Mouse (Mus musculus) intestine, embryonic 14.5 days (tissue): ENCODE data around the gene Apoc4. TPM values are rescaled to one million over a fixed set of nuclear protein-coding genes. Genes with fewer than 3 reads are reported as not detected.

Experiments
- ATAC-seq: fragments of 200-750 bp; cut with Nextera tagmentation; replicated peaks from 2 replicates; pipeline ENCODE4 v1.8.0; 2017; ENCODE audit warnings: low read depth, moderate number of reproducible peaks, moderate TSS enrichment, moderate library complexity; ENCODE audit not compliant: low FRiP score, low TSS enrichment
- DNase-seq: peaks from one replicate; pipeline ENCODE4 v3.0.0-alpha.2; 2018; ENCODE audit warnings: low spot score
- H3K27ac ChIP-seq: fragments of 300-500 bp; sonication (generic); 2 replicates; pipeline ENCODE4 v1.5.1; 2014; ENCODE audit warnings: low read depth, mild to moderate bottlenecking, control low read depth
- H3K27me3 ChIP-seq: fragments of 300-500 bp; sonication (generic); replicated peaks from 2 replicates; pipeline ENCODE4 v1.6.1; 2014; ENCODE audit warnings: low read length, control low read depth; ENCODE audit not compliant: control insufficient read depth, insufficient read depth
- H3K36me3 ChIP-seq: fragments of 300-500 bp; sonication (generic); 2 replicates; pipeline ENCODE4 v1.6.1; 2014; ENCODE audit warnings: low read length, control low read depth; ENCODE audit not compliant: control insufficient read depth, insufficient read depth
- H3K4me1 ChIP-seq: fragments of 300-500 bp; sonication (generic); replicated peaks from 2 replicates; pipeline ENCODE4 v1.6.1; 2014; ENCODE audit warnings: low read length, control low read depth, mixed read lengths; ENCODE audit not compliant: control insufficient read depth, insufficient read depth
- H3K4me2 ChIP-seq: fragments of 300-500 bp; sonication (generic); 2 replicates; pipeline ENCODE4 v1.6.1; 2014; ENCODE audit warnings: low read length
- H3K4me3 ChIP-seq: fragments of 300-500 bp; sonication (generic); 2 replicates; pipeline ENCODE4 v1.5.1; 2014; ENCODE audit warnings: low read depth, low read length, control low read depth, mixed read lengths
- H3K9ac ChIP-seq: fragments of 300-500 bp; sonication (generic); 2 replicates; pipeline ENCODE4 v1.6.1; 2014; ENCODE audit warnings: mild to moderate bottlenecking, low read length
- H3K9me3 ChIP-seq: fragments of 300-500 bp; sonication (generic); 2 replicates; pipeline ENCODE4 v1.6.1; 2016; ENCODE audit warnings: low read length, control low read depth; ENCODE audit not compliant: control insufficient read depth
- WGBS: fragments of 180-500 bp; shearing (Covaris S2); extraction: QIAGEN DNeasy Blood & Tissue Kit; methylation state at CpG from one replicate; pipeline ENCODE4 v1.1.7; 2014; 5-methylcytosine and 5-hydroxymethylcytosine counted together
- polyA plus RNA-seq: library from polyadenylated mRNA; unstranded; fragments of >200 nt; fragmentation: Nextera tagmentation; extraction: Ambion mirVana; gene quantifications from 2 replicates; pipeline ENCODE4 v1.2.1, GENCODE M21; 2014

Gene Apoc4
- polyA plus RNA-seq, 1 experiment from 2014 or later: not detected

DNA sequence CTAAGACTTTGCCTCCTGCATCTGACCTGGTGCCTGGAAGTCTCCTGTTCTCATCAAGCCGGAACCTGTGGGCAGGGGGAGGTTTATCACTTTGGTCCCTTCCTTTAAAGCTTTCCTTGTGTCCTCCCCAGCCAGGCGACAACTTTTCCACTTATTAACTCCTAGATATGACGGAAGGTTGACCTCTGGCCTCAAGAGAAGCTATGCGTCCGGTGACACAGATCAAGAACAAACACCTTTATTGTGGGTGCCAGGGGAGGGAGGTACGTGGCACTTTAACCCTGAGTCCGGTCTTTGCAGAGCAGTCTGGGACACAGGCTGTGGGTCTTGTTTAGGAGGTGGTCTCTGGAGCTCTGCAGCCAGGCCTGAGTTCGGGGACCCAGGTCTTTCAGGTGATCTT lies 3.4 kb downstream of the Apoc4 start, which contains the start of gene Apoc2:
Apoc2 (minus strand) TSS at position 70 of the 400 bp plus-strand sequence.
- ATAC-seq (no peak; the same call in 1 of the 2 replicates), DNase-seq (no peak)
- H3K4me2 ChIP-seq: no peak within 1 kb of the TSS
- no peak within 1 kb of the TSS for H3K9ac ChIP-seq
- H3K9me3 ChIP-seq: no peaks in the 10 kb centered on the region
- H3K4me3 ChIP-seq: no peak within 1 kb of the TSS
- no peaks in the 10 kb centered on the region for H3K36me3 ChIP-seq
- WGBS: 64% methylated on average over 8 of the region's 8 CpGs
- H3K4me1 ChIP-seq: no peaks in the 10 kb centered on the region
- H3K27ac ChIP-seq: no peak within 1 kb of the TSS
- H3K27me3 ChIP-seq: no peaks in the 10 kb centered on the region

GRCm38 (mm10) chr7:19676662-19677061 lies 4.6 kb downstream of the Apoc4 start:
- Histone ChIP-seq H3K9ac (no peak overlapping the region), H3K4me2 (no peak overlapping the region), H3K4me3 (no peak overlapping the region), H3K4me1 (no peaks in the 10 kb centered on the region), H3K9me3 (no peaks in the 10 kb centered on the region), H3K27ac (no peak overlapping the region), H3K36me3 (no peaks in the 10 kb centered on the region), H3K27me3 (no peaks in the 10 kb centered on the region)
- no peak for DNase-seq
- WGBS: 56% methylated on average over 1 of the region's 1 CpGs
- ATAC-seq: 0 out of 2 replicates have a peak, but pooled peaks have one; percentile 28

GRCm38 (mm10) chr7:19675824-19676223 lies 5.5 kb downstream of the Apoc4 start:
- Histone ChIP-seq H3K9ac (no peak overlapping the region), H3K4me2 (no peak overlapping the region), H3K27me3 (no peaks in the 10 kb centered on the region), H3K9me3 (no peaks in the 10 kb centered on the region), H3K4me1 (no peaks in the 10 kb centered on the region), H3K27ac (no peak overlapping the region), H3K36me3 (no peaks in the 10 kb centered on the region), H3K4me3 (no peak overlapping the region)
- ATAC-seq: no peak
- no peak for DNase-seq
- WGBS: 83% methylated on average over 10 of the region's 10 CpGs

- H3K36me3 ChIP-seq: no peaks in the 10 kb centered on the region
- no peak overlapping the region for H3K27ac ChIP-seq
- H3K27me3 ChIP-seq: no peaks in the 10 kb centered on the region
- H3K4me2 ChIP-seq: no peak overlapping the region
- 66% methylated on average over 14 of the region's 14 CpGs for WGBS
- no peak overlapping the region for H3K4me3 ChIP-seq
- H3K9me3 ChIP-seq: no peaks in the 10 kb centered on the region
- ATAC-seq (no peak), DNase-seq (no peak)
- H3K9ac ChIP-seq: no peak overlapping the region
- H3K4me1 ChIP-seq: no peaks in the 10 kb centered on the region; the same call in 1 of the 2 replicates
Measured at GRCm38 (mm10) chr7:19673083-19673699, 8.1 kb downstream of the Apoc4 start.

- Histone ChIP-seq H3K4me3 (no peak overlapping the region), H3K27me3 (no peaks in the 10 kb centered on the region), H3K4me2 (no peak overlapping the region), H3K27ac (no peak overlapping the region), H3K36me3 (no peaks in the 10 kb centered on the region), H3K9me3 (no peaks in the 10 kb centered on the region), H3K4me1 (no peaks in the 10 kb centered on the region; the same call in 1 of the 2 replicates), H3K9ac (no peak overlapping the region)
- ATAC-seq: no peak
- WGBS: 72% methylated on average over 10 of the region's 10 CpGs
- DNase-seq: no peak
Measured at GRCm38 (mm10) chr7:19671511-19671910, 9.8 kb downstream of the Apoc4 start.

- Histone ChIP-seq H3K4me3 (no peak overlapping the region), H3K9ac (0 out of 2 replicates have a peak overlapping the region, but pooled peaks have one; percentile 22), H3K27ac (no peak overlapping the region; the same call in 1 of the 2 replicates), H3K27me3 (no peaks in the 10 kb centered on the region), H3K36me3 (no peaks in the 10 kb centered on the region), H3K4me1 (peaks cover 6% of the 10 kb centered on the region), H3K4me2 (peak overlapping the region; percentile 35), H3K9me3 (no peaks in the 10 kb centered on the region)
- 7% methylated on average over 10 of the region's 10 CpGs for WGBS
- ATAC-seq (peak; percentile 69), DNase-seq (peak; percentile 89)
Measured at GRCm38 (mm10) chr7:19668947-19669721, 12.1 kb downstream of the Apoc4 start.

DNA sequence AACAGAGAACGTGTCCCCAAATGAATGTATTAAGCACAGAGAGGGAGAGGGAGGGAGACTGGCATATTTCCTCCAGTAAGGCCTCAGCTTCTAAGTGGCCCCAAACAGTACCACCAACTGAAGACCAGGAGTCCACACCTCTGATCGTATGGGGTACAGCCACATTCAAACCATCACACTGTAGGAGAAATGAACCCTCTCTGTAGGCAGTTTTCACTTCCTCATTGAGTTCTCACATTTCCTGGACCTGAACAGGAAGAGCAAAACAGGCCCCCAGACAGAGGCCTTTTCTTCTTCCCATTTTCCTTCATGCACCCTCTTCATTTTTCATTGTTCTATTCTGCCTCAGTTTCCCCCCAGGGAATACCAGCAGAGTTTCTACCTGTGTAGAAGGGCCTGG lies 13.8 kb downstream of the Apoc4 start:
- DNase-seq: no peak
- Histone ChIP-seq H3K4me2 (no peak overlapping the region), H3K4me1 (peaks cover 13% of the 10 kb centered on the region), H3K9me3 (no peaks in the 10 kb centered on the region), H3K4me3 (no peak overlapping the region), H3K27ac (no peak overlapping the region), H3K36me3 (peaks cover 2% of the 10 kb centered on the region; the same call in 1 of the 2 replicates), H3K27me3 (no peaks in the 10 kb centered on the region), H3K9ac (no peak overlapping the region)
- no peak for ATAC-seq
- WGBS: 87% methylated on average over 2 of the region's 2 CpGs

DNA sequence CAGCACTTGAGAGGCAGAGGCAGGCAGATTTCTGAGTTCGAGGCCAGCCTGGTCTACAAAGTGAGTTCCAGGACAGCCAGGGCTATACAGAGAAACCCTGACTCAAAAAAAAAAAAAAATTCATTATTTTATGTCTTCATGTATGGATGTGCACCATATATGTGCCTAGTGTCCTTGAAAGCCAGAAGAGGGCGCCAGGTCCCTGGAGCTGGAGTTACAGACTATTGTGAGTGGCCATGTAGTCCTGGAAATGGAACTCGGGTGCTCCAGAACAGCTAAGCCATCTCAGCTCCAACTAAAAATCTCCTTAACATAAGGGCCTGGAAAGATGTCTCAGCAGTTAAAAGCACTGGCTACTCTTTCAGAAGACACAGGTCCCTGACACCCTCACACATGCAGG lies 14.5 kb downstream of the Apoc4 start:
- peaks cover 13% of the 10 kb centered on the region for H3K4me1 ChIP-seq
- H3K36me3 ChIP-seq: peaks cover 8% of the 10 kb centered on the region; the same call in 1 of the 2 replicates
- 64% methylated on average over 3 of the region's 3 CpGs for WGBS
- no peak overlapping the region for H3K27ac ChIP-seq
- H3K4me2 ChIP-seq: no peak overlapping the region
- H3K27me3 ChIP-seq: no peaks in the 10 kb centered on the region
- H3K9ac ChIP-seq: no peak overlapping the region
- no peaks in the 10 kb centered on the region for H3K9me3 ChIP-seq
- H3K4me3 ChIP-seq: no peak overlapping the region
- no peak for DNase-seq
- ATAC-seq: no peak
